Mouse (Mus musculus) E14TG2a.4 (cell line): Measurements from ENCODE around the gene Sema5a.

Source experiments
- CTCF ChIP-seq: conservative IDR thresholded peaks from 2 replicates; pipeline ENCODE4 v1.5.1; 2014; ENCODE audit warnings: low read length
- NANOG ChIP-seq: IDR thresholded peaks from 2 replicates; pipeline ENCODE4 v1.6.1; 2014; ENCODE audit warnings: borderline replicate concordance, low read length, mixed read lengths
- POU5F1 ChIP-seq: IDR thresholded peaks from 2 replicates; pipeline ENCODE4 v1.6.1; 2014; ENCODE audit warnings: low read length, borderline replicate concordance

GRCm38 (mm10) chr15:32536755-32537503 is 292.3 kb downstream of the Sema5a start:
- TF ChIP-seq CTCF (no peak), NANOG (no peak), POU5F1 (no peak)
